Mouse (Mus musculus) lung, postnatal 0 days (tissue): ENCODE data around the gene Gng7. TPM values are rescaled to one million over a fixed set of nuclear protein-coding genes. Genes with fewer than 3 reads are reported as not detected.

Source experiments
- ATAC-seq: fragments of 200-750 bp; cut with Nextera tagmentation; 2 replicates; pipeline ENCODE4 v1.8.0; 2017; ENCODE audit warnings: moderate library complexity
- DNase-seq: peaks from one replicate; pipeline ENCODE4 v3.0.0-alpha.2; 2016; ENCODE audit warnings: low spot score
- H3K27ac ChIP-seq: fragments of 300-500 bp; sonication (generic); 2 replicates; pipeline ENCODE4 v1.5.1; 2014; ENCODE audit warnings: antibody characterized with exemption, mild to moderate bottlenecking, low read length, mixed read lengths
- H3K27me3 ChIP-seq: fragments of 300-500 bp; sonication (generic); replicated peaks from 2 replicates; pipeline ENCODE4 v1.6.1; 2014; ENCODE audit warnings: low read length, mixed read lengths; ENCODE audit not compliant: insufficient read depth
- H3K36me3 ChIP-seq: fragments of 300-500 bp; sonication (generic); 2 replicates; pipeline ENCODE4 v1.6.1; 2014; ENCODE audit warnings: low read length, mixed read lengths; ENCODE audit not compliant: insufficient read depth
- H3K4me1 ChIP-seq: fragments of 300-500 bp; sonication (generic); 2 replicates; pipeline ENCODE4 v1.6.1; 2014; ENCODE audit warnings: antibody characterized with exemption, low read depth, low read length, mixed read lengths; ENCODE audit not compliant: insufficient read depth
- H3K4me2 ChIP-seq: fragments of 300-500 bp; sonication (generic); replicated peaks from 2 replicates; pipeline ENCODE4 v1.6.1; 2014; ENCODE audit warnings: low read depth, mild to moderate bottlenecking, low read length, moderate library complexity, mixed read lengths
- H3K4me3 ChIP-seq: fragments of 300-500 bp; sonication (generic); 2 replicates; pipeline ENCODE4 v1.5.1; 2014; ENCODE audit warnings: low read depth, low read length
- H3K9ac ChIP-seq: fragments of 300-500 bp; sonication (generic); replicated peaks from 2 replicates; pipeline ENCODE4 v1.6.1; 2014; ENCODE audit warnings: low read depth, mild to moderate bottlenecking
- H3K9me3 ChIP-seq: fragments of 300-500 bp; sonication (generic); 2 replicates; pipeline ENCODE4 v1.6.1; 2016; ENCODE audit warnings: low read length, mixed read lengths
- CTCF ChIP-seq: IDR thresholded peaks from 2 replicates; pipeline ENCODE4 v1.5.1; 2016; ENCODE audit warnings: antibody characterized with exemption, mild to moderate bottlenecking
- EP300 ChIP-seq: IDR thresholded peaks from 2 replicates; pipeline ENCODE4 v1.6.1; 2016; ENCODE audit warnings: antibody characterized with exemption, mild to moderate bottlenecking, control low read depth
- WGBS: fragments of 180-500 bp; shearing (Covaris S2); extraction: QIAGEN DNeasy Blood & Tissue Kit; methylation state at CpG from one replicate; pipeline ENCODE4 v1.1.7; 2014; 5-methylcytosine and 5-hydroxymethylcytosine counted together
- polyA plus RNA-seq: library from polyadenylated mRNA; unstranded; fragments of >200 nt; fragmentation: Nextera tagmentation; extraction: Ambion mirVana; gene quantifications from 2 replicates; pipeline ENCODE4 v1.2.1, GENCODE M21; 2015

The Gng7 gene
- polyA plus RNA-seq, 1 experiment from 2014 or later: 1.0 TPM

- peak; percentile 19 for DNase-seq
- 38% methylated on average over 6 of the region's 6 CpGs for WGBS
Measured at GRCm38 (mm10) chr10:80954843-80955242, 59.9 kb downstream of the Gng7 start.

GRCm38 (mm10) chr10:80954415-80954814 lies 60.3 kb downstream of the Gng7 start:
- Histone ChIP-seq H3K4me2 (no peak overlapping the region), H3K36me3 (no peaks in the 10 kb centered on the region), H3K4me3 (no peak overlapping the region), H3K4me1 (peaks cover 6% of the 10 kb centered on the region; the same call in 1 of the 2 replicates), H3K9ac (no peak overlapping the region), H3K27ac (peak overlapping the region; percentile 6; the same call in 1 of the 2 replicates), H3K27me3 (no peaks in the 10 kb centered on the region), H3K9me3 (no peaks in the 10 kb centered on the region)
- TF ChIP-seq EP300 (no peak), CTCF (no peak)
- no peak for ATAC-seq
- no peak for DNase-seq
- WGBS: 50% methylated on average over 13 of the region's 13 CpGs

More at GRCm38 (mm10) chr10:80954843-80955242, 59.9 kb downstream of the Gng7 start:
- Histone ChIP-seq H3K4me2 (no peak overlapping the region), H3K9me3 (no peaks in the 10 kb centered on the region), H3K36me3 (no peaks in the 10 kb centered on the region), H3K27me3 (no peaks in the 10 kb centered on the region), H3K27ac (peak overlapping the region; percentile 6; the same call in 1 of the 2 replicates), H3K4me3 (no peak overlapping the region), H3K9ac (no peak overlapping the region), H3K4me1 (peaks cover 6% of the 10 kb centered on the region; the same call in 1 of the 2 replicates)
- 0 out of 2 replicates have a peak, but pooled peaks have one; percentile 1 for ATAC-seq
- no peak for TF ChIP-seq CTCF
- no peak for TF ChIP-seq EP300

DNA sequence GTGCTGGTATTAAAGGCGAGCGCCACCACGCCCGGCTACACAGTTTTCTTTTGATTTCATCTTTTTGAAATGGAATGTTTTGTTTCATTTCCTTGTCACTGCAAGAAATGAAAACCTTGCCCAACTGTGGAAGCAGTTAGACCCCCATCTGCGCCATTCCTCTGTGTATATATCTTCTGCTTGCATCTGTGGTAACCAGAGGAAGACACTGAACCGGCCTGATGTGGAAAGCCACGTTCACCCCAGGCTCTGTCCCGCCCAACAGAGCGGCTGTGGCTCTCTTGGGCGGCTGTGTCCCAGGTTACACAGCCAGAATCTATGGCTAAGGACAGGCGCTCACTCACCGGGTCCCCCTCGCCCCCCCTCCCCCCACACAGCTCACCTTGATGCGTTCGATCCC lies 62.3 kb downstream of the Gng7 start:
- peaks cover 15% of the 10 kb centered on the region for H3K4me1 ChIP-seq
- H3K27ac ChIP-seq: no peak overlapping the region
- H3K4me3 ChIP-seq: no peak overlapping the region
- no peaks in the 10 kb centered on the region for H3K9me3 ChIP-seq
- no peak overlapping the region for H3K4me2 ChIP-seq
- no peak overlapping the region for H3K9ac ChIP-seq
- WGBS: 72% methylated on average over 14 of the region's 15 CpGs
- no peaks in the 10 kb centered on the region for H3K36me3 ChIP-seq
- ATAC-seq: no peak
- no peaks in the 10 kb centered on the region for H3K27me3 ChIP-seq
- DNase-seq: no peak
- TF ChIP-seq CTCF: no peak
- TF ChIP-seq EP300: no peak

DNA sequence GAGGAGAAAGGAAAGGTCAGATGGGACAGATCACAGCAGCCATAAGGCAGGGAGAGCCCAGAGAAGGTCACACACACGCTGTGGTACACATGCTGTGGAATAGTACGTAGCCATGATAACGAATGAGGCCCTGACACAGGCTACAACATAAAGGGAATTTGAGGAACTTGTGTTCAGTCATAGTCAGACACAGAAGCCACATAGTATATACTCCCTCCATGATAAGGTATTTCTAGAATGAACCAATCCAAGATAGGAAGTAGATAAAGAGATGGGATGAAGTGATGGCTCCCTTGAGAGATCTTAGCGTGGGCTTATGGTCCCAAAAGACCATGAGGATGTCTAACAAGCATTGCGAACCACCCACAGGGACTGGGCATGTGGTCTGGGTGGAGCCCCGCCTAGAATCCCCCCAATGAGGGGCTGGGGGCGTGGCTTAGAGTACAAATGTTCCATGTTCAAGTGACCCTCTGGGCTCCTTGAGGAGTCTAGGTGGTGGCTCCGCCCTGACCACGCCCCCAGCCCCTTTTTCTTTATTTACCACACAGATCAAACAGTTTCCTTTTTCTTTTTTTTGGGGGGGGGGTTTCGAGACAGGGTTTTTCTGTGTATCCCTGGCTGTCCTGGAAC lies 62.9 kb downstream of the Gng7 start:
- Histone ChIP-seq H3K36me3 (no peaks in the 10 kb centered on the region), H3K4me1 (peaks cover 18% of the 10 kb centered on the region), H3K9me3 (no peaks in the 10 kb centered on the region), H3K4me3 (no peak overlapping the region), H3K4me2 (no peak overlapping the region), H3K9ac (no peak overlapping the region), H3K27ac (no peak overlapping the region), H3K27me3 (no peaks in the 10 kb centered on the region)
- TF ChIP-seq EP300 (no peak), CTCF (no peak)
- WGBS: 79% methylated on average over 10 of the region's 10 CpGs
- DNase-seq (no peak), ATAC-seq (no peak)

- WGBS: 43% methylated on average over 5 of the region's 5 CpGs
- ATAC-seq: no peak
Measured at GRCm38 (mm10) chr10:80950314-80950713, 64.4 kb downstream of the Gng7 start.

GRCm38 (mm10) chr10:80949081-80949480 lies 65.7 kb downstream of the Gng7 start:
- Histone ChIP-seq H3K27ac (no peak overlapping the region), H3K36me3 (no peaks in the 10 kb centered on the region), H3K9me3 (no peaks in the 10 kb centered on the region), H3K4me2 (no peak overlapping the region), H3K4me1 (peaks cover 12% of the 10 kb centered on the region), H3K27me3 (no peaks in the 10 kb centered on the region), H3K4me3 (no peak overlapping the region), H3K9ac (no peak overlapping the region)
- 79% methylated on average over 3 of the region's 3 CpGs for WGBS
- TF ChIP-seq EP300 (no peak), CTCF (no peak)
- ATAC-seq (no peak), DNase-seq (no peak)

More at GRCm38 (mm10) chr10:80950314-80950713, 64.4 kb downstream of the Gng7 start:
- Histone ChIP-seq H3K27me3 (no peaks in the 10 kb centered on the region), H3K4me2 (no peak overlapping the region), H3K9me3 (no peaks in the 10 kb centered on the region), H3K27ac (no peak overlapping the region), H3K4me3 (no peak overlapping the region), H3K9ac (no peak overlapping the region), H3K4me1 (peaks cover 15% of the 10 kb centered on the region), H3K36me3 (no peaks in the 10 kb centered on the region)
- no peak for DNase-seq
- no peak for TF ChIP-seq CTCF
- TF ChIP-seq EP300: no peak
